Mouse (Mus musculus) heart, postnatal 10 days (tissue): Measurements from ENCODE around the gene BC049730. TPM values are rescaled to one million over a fixed set of nuclear protein-coding genes. Genes with fewer than 3 reads are reported as not detected.
"Not testable (repeated sequence)": the region's sequence is repeated elsewhere in the genome, so short reads cannot be mapped to it uniquely, and the experiment has no call there.

Experiments used
- DNase-seq, 2 experiments: peaks; one replicate each; pipeline ENCODE4 v3.0.0; 2021
- intact Hi-C: fragments of 180-260 bp; cut with DNase I; formaldehyde crosslinking; loops from one replicate; pipeline ENCODE4 v1.15.1; 2025
- total RNA-seq, 2 experiments: library from RNA; stranded (reverse); gene quantifications; 2 replicates each; pipeline ENCODE4 v1.2.3; 2021

The BC049730 gene
- total RNA-seq = not detected

GRCm38 (mm10) chr7:24708832-24709292, at the start of gene BC049730:
Gene BC049730 (plus strand): TSS chr7:24709242.
- intact Hi-C loops = no loop called here
- no peak for DNase-seq

DNA sequence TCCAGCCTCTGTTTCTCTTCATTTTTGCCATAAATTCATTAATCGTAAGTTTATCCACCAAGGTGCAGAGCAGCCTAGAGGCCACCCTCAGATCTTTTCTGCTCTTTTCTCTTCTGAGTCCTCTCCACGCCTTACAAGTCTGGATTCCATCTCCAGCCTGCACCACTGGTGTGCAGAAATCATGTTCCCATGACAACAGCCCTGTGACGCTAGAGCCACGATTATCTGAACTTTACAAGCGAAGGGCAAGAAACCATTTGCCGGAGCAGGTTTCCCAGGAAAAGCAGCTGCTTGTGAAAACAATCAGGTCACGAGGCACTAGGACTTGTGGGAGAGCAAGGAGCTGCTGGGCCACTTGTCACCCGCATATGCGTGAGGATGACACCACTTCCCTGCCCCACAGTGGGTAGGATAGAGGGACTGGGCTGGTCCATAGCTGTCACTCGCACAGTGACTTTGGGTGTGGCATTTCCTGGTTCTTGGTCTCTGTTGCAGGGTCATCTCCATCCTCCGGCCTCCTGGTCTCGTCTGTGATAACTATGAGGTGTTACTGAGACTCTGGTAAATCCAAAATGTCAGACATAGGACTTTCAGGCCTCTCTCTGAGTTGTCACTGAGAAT, 49.2 kb upstream of the BC049730 start:
- no peak for DNase-seq
- intact Hi-C loops = loop anchor here (5.0 to 10.0 kb wide), 2 partner anchors 128 to 185 kb away; partner anchors contain the start of gene Irgq

DNA sequence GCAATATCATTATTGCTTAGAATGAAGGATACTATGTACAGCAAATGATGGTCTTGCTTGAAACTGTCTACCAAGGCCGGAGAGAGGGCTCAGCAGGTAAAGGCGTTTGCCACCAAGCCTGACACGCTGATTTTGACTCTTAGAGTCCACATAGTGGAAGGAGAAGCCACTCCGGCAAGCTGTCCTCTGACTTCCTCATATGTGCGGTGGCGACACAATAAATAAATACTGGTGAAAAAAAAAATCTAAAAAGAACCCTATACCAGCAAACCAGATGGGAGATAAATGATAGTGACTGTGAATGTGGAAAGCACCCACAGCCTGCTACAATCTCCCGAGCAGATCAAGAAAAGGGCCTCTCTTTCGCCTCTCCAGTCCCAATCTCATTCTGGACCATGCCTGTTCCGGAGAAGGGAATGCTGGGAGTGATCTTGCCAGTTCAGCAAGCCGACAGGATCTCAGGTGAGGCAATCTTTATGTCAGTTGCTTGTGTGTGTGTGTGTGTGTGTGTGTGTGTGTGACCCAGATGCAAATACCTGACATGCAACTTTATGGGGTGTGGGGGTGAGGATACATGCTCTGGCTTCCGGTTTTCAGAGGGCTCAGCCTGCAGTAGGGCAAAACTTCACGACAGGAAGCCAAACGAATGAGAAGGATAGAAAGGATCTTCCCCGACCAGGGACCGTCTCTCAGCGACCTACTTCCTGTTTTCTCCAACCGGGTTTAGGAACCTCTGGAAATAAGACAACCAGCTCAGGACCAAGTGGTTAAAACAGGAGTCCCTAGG, 47.7 kb upstream of the BC049730 start:
- intact Hi-C loops = loop anchor here (5.0 to 10.0 kb wide), 2 partner anchors 129 to 187 kb away; partner anchors contain the start of gene Irgq
- no peak for DNase-seq

DNA sequence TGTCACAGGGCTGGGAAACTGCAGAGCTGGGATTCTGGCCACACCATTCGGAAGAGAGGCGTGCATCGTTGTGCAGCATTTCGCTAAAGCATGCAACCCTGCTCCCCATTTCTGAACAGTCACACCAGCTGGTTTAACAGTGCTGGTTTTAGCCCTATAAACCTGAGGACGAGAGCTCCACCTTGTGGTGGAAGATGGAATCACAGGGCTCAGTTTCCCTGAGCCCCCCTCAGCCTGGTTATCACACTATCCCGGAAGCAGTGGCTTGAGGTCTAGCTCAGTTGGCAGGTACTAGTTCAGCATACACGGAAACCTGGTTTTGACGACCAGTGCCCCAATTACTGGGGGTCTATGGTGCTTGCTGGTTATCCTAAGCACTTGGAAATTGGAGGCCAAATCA, 46.5 kb upstream of the BC049730 start:
- DNase-seq = peak; percentile 43 to 75
- intact Hi-C loops = loop anchor here (1.0 to 10.0 kb wide), 3 partner anchors 61 to 188 kb away; partner anchors contain the start of gene Irgq

DNA sequence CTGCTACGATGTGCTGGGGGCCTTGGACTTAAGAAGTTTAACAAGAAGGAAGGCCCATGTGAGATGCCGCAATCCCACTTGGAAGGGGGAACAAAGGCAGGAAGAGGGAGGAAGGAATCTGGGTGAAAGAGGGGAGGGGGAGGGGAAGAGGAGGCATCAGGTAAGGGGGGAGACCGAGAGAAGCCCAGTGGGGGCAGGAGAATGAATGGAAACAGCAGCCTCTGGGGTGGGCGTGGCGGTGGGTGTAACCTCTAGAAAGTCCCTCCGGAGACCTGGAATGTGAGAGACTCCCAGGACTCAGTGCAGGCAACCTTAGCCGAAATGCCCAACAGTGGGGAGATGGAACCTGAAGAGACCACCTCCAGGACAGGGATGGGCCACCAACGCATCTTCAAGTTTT, 44.7 kb upstream of the BC049730 start:
- DNase-seq = no peak

GRCm38 (mm10) chr7:24664959-24665358, 44.1 kb upstream of the BC049730 start:
- no peak for DNase-seq
- intact Hi-C loops = loop anchor here (5.0 to 10.0 kb wide), 2 partner anchors 133 to 190 kb away; partner anchors contain the start of gene Irgq

More for the DNA sequence above, 44.7 kb upstream of the BC049730 start:
- intact Hi-C loops = loop anchor here (5.0 to 10.0 kb wide), 2 partner anchors 132 to 190 kb away; partner anchors contain the start of gene Irgq

- DNase-seq = no peak
- intact Hi-C loops = loop anchor here (5.0 kb wide), 1 partner anchor 50 kb away; no protein-coding TSS in a partner anchor
Observed at GRCm38 (mm10) chr7:24671944-24672439, 37.0 kb upstream of the BC049730 start.

DNA sequence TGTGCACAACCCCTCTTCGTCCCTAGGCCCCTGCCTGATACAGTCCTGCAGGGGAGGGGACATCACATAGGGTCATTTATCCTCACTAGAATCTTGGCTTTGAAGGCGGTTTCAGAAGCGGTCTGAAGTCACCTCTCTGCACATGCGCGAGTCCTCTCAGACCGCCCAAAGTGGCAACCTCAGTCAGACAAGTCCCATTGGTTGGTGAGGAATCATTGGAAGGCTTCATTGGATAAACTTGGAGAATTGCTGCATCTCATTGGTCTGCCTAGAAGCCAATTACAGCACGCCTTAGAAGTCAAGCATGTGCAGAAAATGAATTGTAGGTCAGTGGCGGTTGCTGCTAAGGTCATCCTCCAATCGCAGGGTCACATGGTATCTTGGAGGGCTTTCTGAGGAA, 32.5 kb upstream of the BC049730 start, which contains the start of gene Tex101:
TSS of gene Tex101 (minus strand) at position 101 of the 400 bp plus-strand sequence.
- intact Hi-C loops = no loop called here
- no peak for DNase-seq

GRCm38 (mm10) chr7:24684121-24684520, 24.9 kb upstream of the BC049730 start:
- DNase-seq, intact Hi-C loops: not testable (repeated sequence)

DNA sequence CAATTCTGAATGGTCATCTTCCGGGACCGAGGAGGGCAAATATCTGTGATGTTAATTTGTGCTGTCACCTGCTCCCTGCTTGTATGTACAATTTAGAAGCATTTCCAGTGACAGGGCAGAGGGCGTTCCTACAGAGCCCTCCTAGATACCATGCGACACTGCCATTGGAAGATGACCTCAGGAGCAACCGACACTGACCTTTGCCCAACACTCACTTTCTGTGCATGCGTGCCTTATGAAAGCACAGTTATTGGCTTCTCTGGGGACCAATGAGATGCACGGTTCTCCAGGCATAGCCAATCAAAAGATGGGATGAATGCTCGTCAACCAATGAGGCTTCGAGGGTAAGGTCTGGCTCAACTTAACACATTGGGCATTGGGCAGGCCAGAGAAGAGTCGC, 21.5 kb upstream of the BC049730 start:
- intact Hi-C loops, DNase-seq: not testable (repeated sequence)

- intact Hi-C loops = not testable (repeated sequence)
Observed at GRCm38 (mm10) chr7:24692693-24693092, 16.3 kb upstream of the BC049730 start.

GRCm38 (mm10) chr7:24697891-24698290, 11.2 kb upstream of the BC049730 start:
- DNase-seq, intact Hi-C loops: not testable (repeated sequence)

More at GRCm38 (mm10) chr7:24692693-24693092, 16.3 kb upstream of the BC049730 start:
- DNase-seq = not testable (repeated sequence)

GRCm38 (mm10) chr7:24702841-24703240, 6.2 kb upstream of the BC049730 start:
- intact Hi-C loops, DNase-seq: not testable (repeated sequence)

GRCm38 (mm10) chr7:24715039-24715438, 6.0 kb downstream of the BC049730 start:
- no peak for DNase-seq
- intact Hi-C loops = no loop called here

DNA sequence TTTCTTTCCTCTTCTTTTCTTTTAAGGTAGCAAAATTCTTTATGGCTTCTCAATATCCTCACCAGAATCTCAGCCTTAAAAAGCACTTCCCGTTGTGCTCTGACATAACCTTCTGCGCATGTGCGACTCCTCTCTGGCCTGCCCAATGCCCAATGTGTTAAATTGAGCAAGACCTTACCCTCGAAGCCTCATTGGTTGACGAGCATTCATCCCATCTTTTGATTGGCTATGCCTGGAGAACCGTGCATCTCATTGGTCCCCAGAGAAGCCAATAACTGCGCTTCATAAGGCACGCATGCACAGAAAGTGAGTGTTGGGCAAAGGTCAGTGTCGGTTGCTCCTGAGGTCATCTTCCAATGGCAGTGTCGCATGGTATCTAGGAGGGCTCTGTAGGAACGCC, 17.8 kb downstream of the BC049730 start, which contains the start of gene Gm4763:
TSS of gene Gm4763 (minus strand) at position 101 of the 400 bp plus-strand sequence.
- intact Hi-C loops = not testable (repeated sequence)

GRCm38 (mm10) chr7:24735970-24736670, 27.1 kb downstream of the BC049730 start:
- DNase-seq = peak in 1 of 2 experiments; percentile 4
- intact Hi-C loops = no loop called here

More for the DNA sequence above, 17.8 kb downstream of the BC049730 start, which contains the start of gene Gm4763:
- DNase-seq = not testable (repeated sequence)

DNA sequence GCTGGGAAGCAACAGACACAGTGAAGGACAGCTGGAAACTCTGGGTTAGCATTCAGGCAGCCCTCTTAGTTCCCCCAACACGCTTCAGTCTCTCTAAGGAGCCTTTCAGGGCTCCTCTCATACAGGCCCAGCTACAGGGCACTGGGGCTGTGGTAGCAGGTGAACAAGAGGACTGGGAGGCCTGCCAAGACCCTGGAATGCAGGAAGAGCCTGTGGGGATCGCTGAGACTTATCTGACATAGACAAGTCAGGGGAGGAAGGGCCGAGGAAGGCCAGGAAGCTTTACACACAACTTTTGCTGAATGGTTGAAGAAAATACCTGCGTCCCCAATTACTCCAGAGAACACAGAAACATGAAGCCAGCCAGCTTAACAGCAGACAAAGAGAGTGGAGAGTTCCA, 41.7 kb downstream of the BC049730 start:
- intact Hi-C loops = no loop called here
- no peak for DNase-seq

DNA sequence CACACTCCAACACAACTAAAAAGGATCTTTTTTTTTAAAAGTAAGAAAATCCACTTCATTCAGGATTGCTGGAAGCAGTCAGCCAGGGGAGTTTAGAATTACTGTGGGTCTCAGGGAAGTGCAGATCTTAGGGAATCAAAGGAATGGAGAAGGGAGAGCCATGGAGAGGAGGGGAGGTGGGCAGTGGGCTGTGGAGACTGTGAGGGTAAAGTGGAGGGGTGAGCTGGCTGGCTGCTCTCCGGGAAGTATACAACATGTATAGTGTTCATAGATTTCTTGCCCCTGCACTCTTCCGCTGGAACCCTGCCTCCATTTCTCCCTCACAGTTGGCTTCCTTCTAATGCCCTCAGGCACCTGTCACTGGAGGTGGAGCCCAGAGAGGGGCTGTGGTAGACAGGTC, 42.6 kb downstream of the BC049730 start:
- DNase-seq = no peak
- intact Hi-C loops = no loop called here

- DNase-seq = no peak
- intact Hi-C loops = no loop called here
Observed at GRCm38 (mm10) chr7:24753476-24753875, 44.4 kb downstream of the BC049730 start.

DNA sequence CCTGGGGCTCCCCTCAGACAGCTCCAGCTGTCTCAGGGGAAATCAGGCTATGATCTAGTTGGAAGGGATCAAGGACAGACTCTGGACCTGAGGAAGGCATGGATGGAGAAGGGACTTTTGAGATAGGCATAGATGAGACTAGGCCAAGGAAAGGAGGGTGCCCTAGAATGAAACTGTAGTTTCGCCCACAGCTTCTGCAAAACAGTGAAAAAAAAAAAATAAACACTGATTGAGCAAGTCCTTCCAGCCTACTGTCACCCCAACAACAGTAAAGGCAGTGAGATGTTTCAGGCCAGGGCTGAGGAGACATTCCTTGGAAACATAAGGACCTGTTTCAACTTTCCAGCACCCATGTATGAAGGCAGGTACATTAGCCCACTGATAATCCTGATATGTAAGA, 49.5 kb downstream of the BC049730 start:
- no peak for DNase-seq
- intact Hi-C loops = no loop called here
